Mouse (Mus musculus) forebrain, embryonic 16.5 days (tissue): ENCODE measurements around the gene E130114P18Rik. TPM values are rescaled to one million over a fixed set of nuclear protein-coding genes. Genes with fewer than 3 reads are reported as not detected.

Experiments
- ATAC-seq: fragments of 200-750 bp; cut with Nextera tagmentation; 2 replicates; pipeline ENCODE4 v1.8.0; 2017; ENCODE audit warnings: mild to moderate bottlenecking, moderate library complexity
- H3K27ac ChIP-seq: fragments of 300-500 bp; sonication (generic); 2 replicates; pipeline ENCODE4 v1.5.1; 2014; ENCODE audit warnings: low read length, control low read depth
- H3K27me3 ChIP-seq: fragments of 300-500 bp; sonication (generic); replicated peaks from 2 replicates; pipeline ENCODE4 v1.6.1; 2014; ENCODE audit warnings: low read length; ENCODE audit not compliant: control insufficient read depth, insufficient read depth
- H3K36me3 ChIP-seq: fragments of 300-500 bp; sonication (generic); 2 replicates; pipeline ENCODE4 v1.6.1; 2014; ENCODE audit not compliant: control insufficient read depth, insufficient read depth
- H3K4me1 ChIP-seq: fragments of 300-500 bp; sonication (generic); replicated peaks from 2 replicates; pipeline ENCODE4 v1.6.1; 2014; ENCODE audit warnings: low read length; ENCODE audit not compliant: control insufficient read depth, insufficient read depth
- H3K4me2 ChIP-seq: fragments of 300-500 bp; sonication (generic); 2 replicates; pipeline ENCODE4 v1.6.1; 2014; ENCODE audit warnings: mild to moderate bottlenecking, low read length, control low read depth
- H3K4me3 ChIP-seq: fragments of 300-500 bp; sonication (generic); replicated peaks from 2 replicates; pipeline ENCODE4 v1.5.1; 2014; ENCODE audit warnings: mild to moderate bottlenecking, low read length, control low read depth
- H3K9ac ChIP-seq: fragments of 300-500 bp; sonication (generic); replicated peaks from 2 replicates; pipeline ENCODE4 v1.6.1; 2014; ENCODE audit warnings: low read depth, low read length, control low read depth
- H3K9me3 ChIP-seq: fragments of 300-500 bp; sonication (generic); 2 replicates; pipeline ENCODE4 v1.6.1; 2016; ENCODE audit warnings: low read length; ENCODE audit not compliant: control insufficient read depth
- WGBS: fragments of 180-500 bp; shearing (Covaris S2); extraction: QIAGEN DNeasy Blood & Tissue Kit; methylation state at CpG from one replicate; pipeline ENCODE4 v1.1.7; 2014; 5-methylcytosine and 5-hydroxymethylcytosine counted together
- polyA plus RNA-seq: library from polyadenylated mRNA; unstranded; fragments of >200 nt; fragmentation: Nextera tagmentation; extraction: Ambion mirVana; gene quantifications from 2 replicates; pipeline ENCODE4 v1.2.1, GENCODE M21; 2015

Gene E130114P18Rik
- 31.0 and 34.5 TPM in 2 replicates for polyA plus RNA-seq

- WGBS = 0% methylated on average over 37 of the region's 37 CpGs
- peaks cover 34% of the 10 kb centered on the region for H3K4me1 ChIP-seq
- peak; percentile 55 for ATAC-seq
- H3K36me3 ChIP-seq = no peaks in the 10 kb centered on the region
- peak within 1 kb of the TSS; percentile 97 for H3K9ac ChIP-seq
- H3K27ac ChIP-seq = peak within 1 kb of the TSS; percentile 92
- H3K4me2 ChIP-seq = peak within 1 kb of the TSS; percentile 90
- H3K27me3 ChIP-seq = no peaks in the 10 kb centered on the region
- H3K9me3 ChIP-seq = no peaks in the 10 kb centered on the region
- peak within 1 kb of the TSS; percentile 84 for H3K4me3 ChIP-seq
Measured at GRCm38 (mm10) chr4:97777706-97778176, at the start of gene E130114P18Rik. Gene E130114P18Rik, minus strand, starts transcription at chr4:97778078.

- Histone ChIP-seq H3K4me1 (peaks cover 39% of the 10 kb centered on the region), H3K4me2 (no peak overlapping the region), H3K36me3 (no peaks in the 10 kb centered on the region), H3K27me3 (no peaks in the 10 kb centered on the region), H3K27ac (no peak overlapping the region), H3K4me3 (no peak overlapping the region), H3K9me3 (no peaks in the 10 kb centered on the region), H3K9ac (no peak overlapping the region)
- 14% methylated on average over 6 of the region's 6 CpGs for WGBS
- no peak for ATAC-seq
Measured at GRCm38 (mm10) chr4:97827115-97827514, 49.2 kb upstream of the E130114P18Rik start.

GRCm38 (mm10) chr4:97825841-97826240 is 48.0 kb upstream of the E130114P18Rik start:
- H3K9me3 ChIP-seq = no peaks in the 10 kb centered on the region
- H3K4me3 ChIP-seq = no peak overlapping the region
- ATAC-seq = no peak; the same call in 1 of the 2 replicates
- 50% methylated on average over 4 of the region's 4 CpGs for WGBS
- H3K36me3 ChIP-seq = no peaks in the 10 kb centered on the region
- H3K9ac ChIP-seq = no peak overlapping the region
- no peaks in the 10 kb centered on the region for H3K27me3 ChIP-seq
- peaks cover 28% of the 10 kb centered on the region for H3K4me1 ChIP-seq
- no peak overlapping the region for H3K4me2 ChIP-seq
- H3K27ac ChIP-seq = no peak overlapping the region

- peaks cover 28% of the 10 kb centered on the region for H3K4me1 ChIP-seq
- no peak for ATAC-seq
Measured at GRCm38 (mm10) chr4:97825432-97825831, 47.6 kb upstream of the E130114P18Rik start.

GRCm38 (mm10) chr4:97824451-97824850 is 46.6 kb upstream of the E130114P18Rik start:
- no peaks in the 10 kb centered on the region for H3K9me3 ChIP-seq
- H3K9ac ChIP-seq = no peak overlapping the region
- H3K27ac ChIP-seq = no peak overlapping the region
- no peaks in the 10 kb centered on the region for H3K27me3 ChIP-seq
- no peak overlapping the region for H3K4me3 ChIP-seq
- H3K4me2 ChIP-seq = no peak overlapping the region
- H3K36me3 ChIP-seq = no peaks in the 10 kb centered on the region
- peaks cover 28% of the 10 kb centered on the region for H3K4me1 ChIP-seq
- ATAC-seq = no peak
- 18% methylated on average over 4 of the region's 4 CpGs for WGBS

More at GRCm38 (mm10) chr4:97825432-97825831, 47.6 kb upstream of the E130114P18Rik start:
- Histone ChIP-seq H3K4me3 (no peak overlapping the region), H3K9me3 (no peaks in the 10 kb centered on the region), H3K36me3 (no peaks in the 10 kb centered on the region), H3K9ac (no peak overlapping the region), H3K27me3 (no peaks in the 10 kb centered on the region), H3K27ac (no peak overlapping the region), H3K4me2 (no peak overlapping the region)
- WGBS = 30% methylated on average over 4 of the region's 4 CpGs

- no peak overlapping the region for H3K4me2 ChIP-seq
- H3K9me3 ChIP-seq = no peaks in the 10 kb centered on the region
- no peak overlapping the region for H3K4me3 ChIP-seq
- ATAC-seq = no peak
- H3K27me3 ChIP-seq = no peaks in the 10 kb centered on the region
- H3K27ac ChIP-seq = no peak overlapping the region
- no peak overlapping the region for H3K9ac ChIP-seq
- peaks cover 28% of the 10 kb centered on the region for H3K4me1 ChIP-seq
- no peaks in the 10 kb centered on the region for H3K36me3 ChIP-seq
- 69% methylated on average over 6 of the region's 6 CpGs for WGBS
Measured at GRCm38 (mm10) chr4:97823512-97823911, 45.6 kb upstream of the E130114P18Rik start.

GRCm38 (mm10) chr4:97821556-97822251 is 43.8 kb upstream of the E130114P18Rik start:
- H3K27ac ChIP-seq = no peak overlapping the region
- H3K36me3 ChIP-seq = no peaks in the 10 kb centered on the region
- no peak for ATAC-seq
- no peak overlapping the region for H3K9ac ChIP-seq
- H3K4me2 ChIP-seq = no peak overlapping the region
- H3K4me3 ChIP-seq = no peak overlapping the region
- H3K9me3 ChIP-seq = no peaks in the 10 kb centered on the region
- H3K27me3 ChIP-seq = no peaks in the 10 kb centered on the region
- peaks cover 22% of the 10 kb centered on the region for H3K4me1 ChIP-seq
- 84% methylated on average over 4 of the region's 4 CpGs for WGBS

- WGBS = 69% methylated on average over 4 of the region's 4 CpGs
- H3K36me3 ChIP-seq = no peaks in the 10 kb centered on the region
- H3K4me3 ChIP-seq = no peak overlapping the region
- H3K4me1 ChIP-seq = peaks cover 21% of the 10 kb centered on the region
- no peak overlapping the region for H3K27ac ChIP-seq
- H3K27me3 ChIP-seq = no peaks in the 10 kb centered on the region
- H3K9ac ChIP-seq = no peak overlapping the region
- ATAC-seq = no peak
- H3K9me3 ChIP-seq = no peaks in the 10 kb centered on the region
- no peak overlapping the region for H3K4me2 ChIP-seq
Measured at GRCm38 (mm10) chr4:97820474-97821259, 42.8 kb upstream of the E130114P18Rik start.

- Histone ChIP-seq H3K27me3 (no peaks in the 10 kb centered on the region), H3K27ac (no peak overlapping the region), H3K4me1 (peaks cover 9% of the 10 kb centered on the region), H3K36me3 (no peaks in the 10 kb centered on the region), H3K9me3 (no peaks in the 10 kb centered on the region), H3K9ac (no peak overlapping the region), H3K4me3 (no peak overlapping the region), H3K4me2 (no peak overlapping the region)
- no peak for ATAC-seq
- 86% methylated on average over 8 of the region's 8 CpGs for WGBS
Measured at GRCm38 (mm10) chr4:97819101-97819500, 41.2 kb upstream of the E130114P18Rik start.
